Mouse (Mus musculus): ENCODE results near the gene Hrh2. TPM values are rescaled to one million over a fixed set of nuclear protein-coding genes. Genes with fewer than 3 reads are reported as not detected.

The Hrh2 gene
- polyA plus RNA-seq, 1 experiment from 2014 or later = 0.45 TPM

DNA sequence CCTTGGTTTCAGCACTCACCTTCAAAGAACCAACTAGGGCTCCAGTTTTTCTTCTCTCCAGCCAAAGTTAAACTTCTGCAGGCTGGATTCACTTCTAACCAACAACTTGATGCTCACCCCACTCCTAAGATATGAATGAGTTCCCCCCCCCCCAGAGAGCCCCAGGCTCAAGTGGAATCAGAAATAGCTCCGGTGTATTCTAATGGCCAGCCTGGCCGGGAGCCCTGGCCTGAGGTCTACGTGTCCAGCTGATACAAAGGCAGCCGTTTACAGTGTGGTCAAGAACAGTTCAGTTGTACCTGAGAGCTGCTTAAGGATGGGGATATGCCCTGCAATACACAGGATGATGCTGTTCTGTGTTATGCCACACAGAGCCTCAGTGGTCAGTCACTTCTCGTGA lies 13.3 kb upstream of the Hrh2 start:
- Histone ChIP-seq H3K27ac (no peak overlapping the region), H3K4me1 (replicated peaks) (no peaks in the 10 kb centered on the region), H3K4me3 (no peak overlapping the region), H3K36me3 (no peaks in the 10 kb centered on the region), H3K9ac (no peak overlapping the region), H3K4me2 (no peak overlapping the region), H3K27me3 (no peaks in the 10 kb centered on the region), H3K9me3 (no peaks in the 10 kb centered on the region)
- ATAC-seq (ENCODE audit: low FRiP score) = no peak
- 84% methylated on average over 5 of the region's 5 CpGs for WGBS

DNA sequence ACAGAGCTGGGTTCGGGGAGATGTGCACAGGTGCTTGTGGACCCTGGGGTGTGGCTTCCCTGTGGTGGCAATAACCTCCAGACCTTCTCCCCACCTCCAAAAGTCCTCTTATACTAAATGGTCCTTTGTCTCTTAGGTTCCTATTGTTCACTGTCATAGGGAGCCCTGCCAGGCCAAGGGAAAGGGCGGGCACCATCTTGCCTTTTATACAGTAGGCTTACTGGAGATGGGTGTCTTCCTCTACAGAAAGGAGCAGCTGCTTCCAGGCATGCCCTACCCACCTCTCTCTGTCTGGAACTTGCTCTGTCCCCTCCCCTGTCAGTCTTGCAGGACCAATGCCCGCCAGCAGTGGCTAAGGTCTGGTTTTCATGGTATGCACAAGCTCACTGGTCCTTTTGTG lies 12.0 kb upstream of the Hrh2 start:
- 92% methylated on average over 3 of the region's 3 CpGs for WGBS
- ATAC-seq (ENCODE audit: low FRiP score) = no peak
- H3K27me3 ChIP-seq = no peaks in the 10 kb centered on the region
- H3K4me3 ChIP-seq = no peak overlapping the region
- no peaks in the 10 kb centered on the region for H3K4me1 ChIP-seq (replicated peaks)
- H3K36me3 ChIP-seq = no peaks in the 10 kb centered on the region
- no peak overlapping the region for H3K9ac ChIP-seq
- no peak overlapping the region for H3K4me2 ChIP-seq
- no peaks in the 10 kb centered on the region for H3K9me3 ChIP-seq
- H3K27ac ChIP-seq = no peak overlapping the region

DNA sequence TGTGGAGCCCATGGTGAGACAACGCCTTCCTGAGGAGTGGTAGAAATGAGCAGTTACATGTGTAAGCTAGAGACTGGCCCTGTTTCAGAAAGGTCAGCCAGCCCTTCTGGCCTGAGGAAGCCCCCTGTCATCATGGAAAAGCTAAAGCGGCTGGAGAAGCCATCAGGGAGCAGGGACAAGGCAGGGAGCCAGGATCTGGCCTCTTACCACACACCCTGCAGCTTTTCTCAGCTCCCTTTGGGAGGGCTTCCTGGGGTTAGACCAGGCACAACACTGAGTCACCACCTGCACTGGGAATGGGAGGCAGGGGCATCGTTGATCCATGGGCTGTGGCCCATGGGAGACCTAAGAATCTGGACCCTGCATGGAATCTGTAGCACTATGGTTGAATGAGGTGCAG lies 11.5 kb upstream of the Hrh2 start:
- Histone ChIP-seq H3K4me3 (no peak overlapping the region), H3K27me3 (no peaks in the 10 kb centered on the region), H3K9ac (no peak overlapping the region), H3K4me2 (no peak overlapping the region), H3K4me1 (replicated peaks) (no peaks in the 10 kb centered on the region), H3K36me3 (no peaks in the 10 kb centered on the region), H3K9me3 (no peaks in the 10 kb centered on the region), H3K27ac (no peak overlapping the region)
- no peak for ATAC-seq (ENCODE audit: low FRiP score)
- 68% methylated on average over 3 of the region's 3 CpGs for WGBS

DNA sequence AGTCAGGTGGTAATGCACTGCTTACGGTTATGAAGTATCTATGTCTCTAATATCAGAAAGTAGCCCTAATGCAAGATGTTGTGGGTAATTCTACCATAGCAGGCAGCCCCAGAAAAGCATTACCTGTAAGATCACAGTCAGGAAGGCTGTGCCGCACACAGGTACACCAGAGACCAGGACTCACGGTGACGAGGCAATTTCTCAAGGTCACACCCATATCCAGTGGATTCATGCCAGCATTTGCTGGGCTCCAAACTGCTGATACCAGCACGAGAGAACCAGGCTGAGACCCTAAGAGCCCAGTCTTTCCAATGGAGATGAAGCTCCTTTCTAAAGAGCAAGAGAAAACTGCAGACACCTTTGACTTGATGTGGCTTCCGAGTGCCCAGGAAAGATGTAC lies 10.6 kb upstream of the Hrh2 start:
- H3K4me3 ChIP-seq = no peak overlapping the region
- H3K4me2 ChIP-seq = no peak overlapping the region
- no peak overlapping the region for H3K9ac ChIP-seq
- 90% methylated on average over 6 of the region's 6 CpGs for WGBS
- ATAC-seq (ENCODE audit: low FRiP score) = no peak
- H3K9me3 ChIP-seq = no peaks in the 10 kb centered on the region
- H3K27me3 ChIP-seq = no peaks in the 10 kb centered on the region
- H3K27ac ChIP-seq = no peak overlapping the region
- no peaks in the 10 kb centered on the region for H3K36me3 ChIP-seq
- no peaks in the 10 kb centered on the region for H3K4me1 ChIP-seq (replicated peaks)

DNA sequence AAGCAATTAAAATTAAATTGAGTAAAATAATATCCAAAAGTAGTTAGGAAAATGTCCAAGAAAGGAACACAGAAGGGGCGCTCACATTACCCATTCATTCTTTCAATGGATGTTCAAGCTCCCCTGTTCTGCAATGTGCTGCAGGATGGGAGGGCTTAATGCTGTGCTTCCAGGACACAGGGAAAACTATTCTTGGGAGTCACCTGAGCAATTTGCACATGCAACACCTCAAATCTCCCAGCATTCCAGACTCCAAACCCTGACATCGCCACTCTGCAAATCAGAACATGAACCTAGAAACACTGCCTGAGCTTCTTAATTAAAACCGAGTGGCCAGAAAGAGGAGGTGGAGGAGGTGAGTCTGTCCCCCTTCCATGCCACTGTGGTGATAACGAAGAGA lies 10.0 kb upstream of the Hrh2 start:
- Histone ChIP-seq H3K4me3 (no peak overlapping the region), H3K27me3 (no peaks in the 10 kb centered on the region), H3K4me1 (replicated peaks) (no peaks in the 10 kb centered on the region), H3K36me3 (no peaks in the 10 kb centered on the region), H3K4me2 (no peak overlapping the region), H3K9me3 (no peaks in the 10 kb centered on the region), H3K9ac (no peak overlapping the region), H3K27ac (no peak overlapping the region)
- no peak for ATAC-seq (ENCODE audit: low FRiP score)
- WGBS = 97% methylated on average over 4 of the region's 4 CpGs

DNA sequence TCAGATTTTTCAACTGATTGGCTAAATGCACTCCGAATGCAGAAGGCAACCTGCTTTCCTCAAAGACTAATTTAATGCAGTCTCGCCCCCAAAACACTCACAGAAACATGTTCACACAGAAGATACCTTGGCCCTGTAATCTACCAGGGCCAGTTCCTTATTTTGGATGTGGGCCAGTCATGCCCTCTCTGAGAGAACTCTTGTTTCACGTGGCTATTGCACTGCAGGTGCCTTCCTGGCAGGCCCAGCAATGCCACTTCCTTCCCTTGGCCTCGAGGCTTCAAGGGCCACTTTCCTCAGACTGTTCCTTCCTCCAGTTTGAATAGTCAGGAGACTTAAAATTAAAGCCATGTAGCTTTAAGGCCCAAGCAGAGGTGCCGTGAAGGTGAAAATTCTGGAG lies 5.5 kb upstream of the Hrh2 start:
- no peaks in the 10 kb centered on the region for H3K9me3 ChIP-seq
- H3K4me3 ChIP-seq = no peak overlapping the region
- no peak overlapping the region for H3K4me2 ChIP-seq
- no peak for ATAC-seq (ENCODE audit: low FRiP score)
- H3K27me3 ChIP-seq = peaks cover 9% of the 10 kb centered on the region; the same call in 1 of the 2 replicates
- H3K27ac ChIP-seq = no peak overlapping the region
- 87% methylated on average over 5 of the region's 5 CpGs for WGBS
- no peaks in the 10 kb centered on the region for H3K4me1 ChIP-seq (replicated peaks)
- H3K36me3 ChIP-seq = no peaks in the 10 kb centered on the region
- H3K9ac ChIP-seq = no peak overlapping the region

DNA sequence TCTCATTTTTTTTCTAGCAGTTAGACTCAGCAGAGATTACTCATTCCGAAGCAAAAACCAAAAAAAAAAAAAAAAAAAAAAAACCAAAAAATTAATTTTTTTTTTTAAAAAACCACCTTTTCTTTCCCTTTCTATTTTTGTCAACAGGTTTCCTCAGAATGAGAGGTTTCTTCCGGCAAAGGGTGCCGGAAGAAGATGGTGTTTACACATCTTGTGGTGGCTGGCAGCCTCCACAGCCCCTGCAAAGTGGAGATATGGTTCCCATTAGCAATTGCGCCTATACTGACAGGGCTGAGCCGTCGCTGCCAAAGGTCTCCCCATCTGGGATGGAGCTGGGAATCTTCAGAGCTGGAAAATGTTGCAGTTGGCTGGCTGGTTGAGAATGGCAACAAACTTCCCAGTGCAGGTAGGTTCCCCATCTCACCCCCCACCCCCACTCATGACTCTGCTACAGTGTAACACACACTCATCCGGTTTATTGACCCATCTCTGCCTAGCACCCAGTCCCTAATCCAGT lies 3.7 kb upstream of the Hrh2 start:
- no peak overlapping the region for H3K27ac ChIP-seq
- ATAC-seq (ENCODE audit: low FRiP score) = no peak
- peaks cover 7% of the 10 kb centered on the region for H3K4me1 ChIP-seq (replicated peaks)
- H3K4me2 ChIP-seq = no peak overlapping the region
- peaks cover 24% of the 10 kb centered on the region for H3K27me3 ChIP-seq
- no peak overlapping the region for H3K4me3 ChIP-seq
- no peaks in the 10 kb centered on the region for H3K36me3 ChIP-seq
- no peaks in the 10 kb centered on the region for H3K9me3 ChIP-seq
- 88% methylated on average over 7 of the region's 7 CpGs for WGBS
- H3K9ac ChIP-seq = no peak overlapping the region

DNA sequence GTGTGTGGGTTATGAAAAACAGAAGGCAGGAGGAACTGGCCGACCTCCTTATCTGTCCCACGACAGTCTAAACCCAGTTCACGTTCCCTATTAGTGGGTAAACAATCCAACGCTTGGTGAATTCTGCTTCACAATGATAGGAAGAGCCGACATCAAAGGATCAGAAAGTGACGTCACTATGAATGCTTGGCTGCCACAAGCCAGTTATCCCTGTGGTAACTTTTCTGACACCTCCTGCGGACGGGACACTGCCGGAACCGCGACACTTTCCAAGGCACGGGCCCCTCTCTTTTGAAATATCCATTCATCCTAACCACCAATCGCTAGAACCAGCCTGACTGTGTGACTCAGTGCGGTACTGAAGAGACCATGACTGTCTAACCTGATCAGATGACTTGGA lies 2.0 kb upstream of the Hrh2 start:
- Histone ChIP-seq H3K36me3 (no peaks in the 10 kb centered on the region), H3K4me2 (no peak overlapping the region), H3K4me3 (no peak overlapping the region), H3K27me3 (peaks cover 31% of the 10 kb centered on the region), H3K27ac (no peak overlapping the region), H3K4me1 (replicated peaks) (peaks cover 7% of the 10 kb centered on the region), H3K9ac (no peak overlapping the region), H3K9me3 (no peaks in the 10 kb centered on the region)
- 86% methylated on average over 14 of the region's 14 CpGs for WGBS
- no peak for ATAC-seq (ENCODE audit: low FRiP score)

DNA sequence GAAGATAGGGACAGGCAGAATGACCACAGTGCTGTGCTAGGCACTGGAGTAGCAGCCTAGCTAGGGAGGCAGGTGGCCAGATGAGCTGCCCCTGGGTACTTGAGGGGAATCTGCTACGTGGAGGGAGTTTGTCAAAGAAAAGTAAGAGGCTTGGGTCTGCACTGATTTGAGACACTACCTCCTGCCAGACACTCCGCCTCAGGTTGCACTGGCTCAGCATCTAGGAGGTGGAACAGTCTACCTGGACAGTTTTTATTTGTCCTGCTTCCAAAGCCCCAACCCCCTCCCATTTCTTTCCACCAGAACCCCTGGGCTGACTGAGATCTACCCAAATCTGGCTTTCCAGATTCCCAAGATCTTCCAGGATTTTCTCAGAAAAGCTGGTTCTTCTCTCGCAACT lies 748 bp upstream of the Hrh2 start:
- no peak for ATAC-seq (ENCODE audit: low FRiP score)
- 86% methylated on average over 3 of the region's 3 CpGs for WGBS
- Histone ChIP-seq H3K36me3 (no peaks in the 10 kb centered on the region), H3K4me2 (no peak overlapping the region), H3K9ac (no peak overlapping the region), H3K27me3 (peaks cover 33% of the 10 kb centered on the region), H3K9me3 (no peaks in the 10 kb centered on the region), H3K4me1 (replicated peaks) (peaks cover 7% of the 10 kb centered on the region), H3K27ac (no peak overlapping the region), H3K4me3 (no peak overlapping the region)

DNA sequence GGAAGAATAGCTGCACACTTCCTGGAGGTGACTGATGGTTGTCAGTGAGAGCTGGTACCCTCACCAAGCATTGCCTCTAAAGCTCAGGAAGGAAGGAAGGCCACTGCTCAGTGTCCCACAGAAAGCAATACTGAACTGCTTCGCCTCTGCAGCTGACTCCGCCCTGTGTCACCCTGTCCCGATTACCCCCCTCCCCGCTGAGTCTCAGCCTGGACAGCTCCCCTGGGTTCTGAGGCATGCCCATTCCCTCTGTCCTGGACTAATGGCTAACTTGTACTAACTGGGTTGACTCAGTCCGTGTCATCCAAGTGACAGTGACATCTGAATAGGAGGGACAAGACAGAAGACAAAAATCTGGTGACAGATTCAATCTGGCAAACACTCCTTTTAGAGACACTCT lies 1.7 kb downstream of the Hrh2 start:
- Histone ChIP-seq H3K27me3 (peaks cover 35% of the 10 kb centered on the region), H3K9ac (no peak overlapping the region), H3K4me2 (no peak overlapping the region), H3K4me1 (replicated peaks) (peaks cover 7% of the 10 kb centered on the region), H3K9me3 (no peaks in the 10 kb centered on the region), H3K36me3 (no peaks in the 10 kb centered on the region), H3K4me3 (no peak overlapping the region), H3K27ac (no peak overlapping the region)
- ATAC-seq (ENCODE audit: low FRiP score) = no peak
- 62% methylated on average over 5 of the region's 5 CpGs for WGBS

DNA sequence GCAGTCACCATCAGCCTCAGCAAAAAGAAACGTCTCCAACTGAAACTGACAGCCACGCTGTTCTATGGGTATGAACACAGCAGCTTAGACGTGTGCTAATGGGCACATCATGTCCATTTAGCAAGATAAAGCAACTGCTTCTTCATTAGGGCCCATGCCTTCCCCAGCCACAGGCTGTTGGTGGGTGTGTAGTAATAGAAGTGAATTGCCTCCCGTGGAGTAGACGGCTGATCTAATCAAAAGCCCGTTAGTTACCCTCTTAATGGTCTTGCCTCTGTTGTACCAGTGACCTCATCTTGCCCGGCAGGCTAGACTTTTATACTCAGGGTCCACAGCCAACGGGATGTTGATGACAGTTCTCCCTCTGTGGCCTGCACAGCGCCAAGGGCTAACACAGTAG lies 7.1 kb downstream of the Hrh2 start:
- Histone ChIP-seq H3K27ac (no peak overlapping the region), H3K27me3 (0 out of 2 replicates have a peak, but pooled peaks cover 6% of the 10 kb centered on the region), H3K9me3 (no peaks in the 10 kb centered on the region), H3K9ac (no peak overlapping the region), H3K36me3 (no peaks in the 10 kb centered on the region), H3K4me1 (replicated peaks) (peaks cover 5% of the 10 kb centered on the region), H3K4me2 (no peak overlapping the region), H3K4me3 (no peak overlapping the region)
- WGBS = 35% methylated on average over 9 of the region's 9 CpGs
- no peak for ATAC-seq (ENCODE audit: low FRiP score)

DNA sequence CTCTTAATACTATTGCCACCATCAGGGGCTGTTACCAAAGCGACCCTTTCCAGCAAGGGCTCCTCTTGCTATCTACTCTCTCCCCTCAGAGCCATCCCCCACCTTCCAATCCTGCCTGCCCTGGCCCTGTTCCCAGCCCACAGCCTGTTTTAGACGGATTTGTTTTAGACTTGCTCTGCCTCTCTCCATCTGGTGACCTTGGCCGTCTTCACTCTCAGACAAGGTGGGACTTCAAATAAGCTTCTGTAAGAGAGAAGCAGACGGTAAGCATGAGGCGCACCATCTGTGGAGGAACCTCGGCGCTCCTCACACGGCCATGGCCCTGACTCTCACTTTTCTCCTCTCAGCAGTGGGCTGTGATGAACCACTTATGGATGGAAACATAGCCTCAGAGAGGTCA lies 10.5 kb downstream of the Hrh2 start:
- no peaks in the 10 kb centered on the region for H3K36me3 ChIP-seq
- H3K4me1 ChIP-seq (replicated peaks) = peaks cover 13% of the 10 kb centered on the region
- H3K27me3 ChIP-seq = no peaks in the 10 kb centered on the region
- no peak for ATAC-seq (ENCODE audit: low FRiP score)
- no peak overlapping the region for H3K4me2 ChIP-seq
- 83% methylated on average over 8 of the region's 8 CpGs for WGBS
- no peaks in the 10 kb centered on the region for H3K9me3 ChIP-seq
- H3K4me3 ChIP-seq = no peak overlapping the region
- no peak overlapping the region for H3K27ac ChIP-seq
- no peak overlapping the region for H3K9ac ChIP-seq

DNA sequence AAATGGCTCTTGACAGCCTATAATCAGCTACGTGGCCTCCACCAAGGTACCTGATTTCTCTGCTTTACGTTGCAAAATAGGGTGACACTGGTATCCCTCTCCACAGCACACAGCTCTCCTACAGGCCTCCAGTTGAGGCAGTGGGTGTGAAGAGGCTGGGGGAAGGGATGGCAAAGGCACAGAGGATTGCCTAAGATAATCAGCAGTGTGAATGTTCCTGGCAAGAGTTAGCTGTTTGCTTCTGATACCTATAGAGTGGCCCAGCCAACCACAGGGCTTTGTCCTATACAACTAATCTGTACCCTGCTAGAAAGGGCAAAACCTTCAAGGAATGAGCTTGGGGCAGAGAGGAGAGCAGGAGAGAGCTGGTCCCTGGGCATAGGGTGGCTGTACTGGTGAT lies 11.5 kb downstream of the Hrh2 start:
- Histone ChIP-seq H3K4me3 (no peak overlapping the region), H3K9me3 (no peaks in the 10 kb centered on the region), H3K27ac (no peak overlapping the region), H3K4me2 (no peak overlapping the region), H3K36me3 (no peaks in the 10 kb centered on the region), H3K4me1 (replicated peaks) (peaks cover 13% of the 10 kb centered on the region), H3K9ac (no peak overlapping the region), H3K27me3 (no peaks in the 10 kb centered on the region)
- ATAC-seq (ENCODE audit: low FRiP score) = no peak
- 78% methylated on average over 2 of the region's 2 CpGs for WGBS

DNA sequence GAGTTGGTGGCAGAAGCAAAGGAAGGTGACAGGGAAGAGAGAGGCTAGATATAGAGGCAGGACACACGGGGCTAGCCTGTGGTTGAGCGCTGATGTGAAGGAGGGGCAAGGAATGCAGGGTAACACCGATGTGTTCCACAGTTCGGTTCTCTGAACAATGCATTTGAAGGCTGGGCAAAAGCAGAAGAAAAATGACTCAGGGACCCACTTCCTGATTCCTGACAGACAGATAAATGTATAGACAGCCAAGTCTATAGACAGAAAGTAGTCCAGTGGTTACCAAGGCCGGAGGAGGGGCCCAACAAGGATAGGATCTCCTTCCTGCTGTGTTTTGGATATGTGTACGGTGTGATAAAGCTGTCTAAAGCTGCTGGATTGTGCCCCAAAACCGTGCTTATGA lies 13.3 kb downstream of the Hrh2 start:
- no peak for ATAC-seq (ENCODE audit: low FRiP score)
- no peak overlapping the region for H3K4me2 ChIP-seq
- H3K9me3 ChIP-seq = no peaks in the 10 kb centered on the region
- no peak overlapping the region for H3K4me3 ChIP-seq
- peaks cover 7% of the 10 kb centered on the region; the same call in 1 of the 2 replicates for H3K4me1 ChIP-seq (replicated peaks)
- 84% methylated on average over 7 of the region's 7 CpGs for WGBS
- no peaks in the 10 kb centered on the region for H3K27me3 ChIP-seq
- no peak overlapping the region for H3K9ac ChIP-seq
- no peak overlapping the region for H3K27ac ChIP-seq
- H3K36me3 ChIP-seq = no peaks in the 10 kb centered on the region

Measured in hindbrain, embryonic 13.5 days (tissue).